Comparison of ENCODE assay signal across 9 mouse cellular contexts in genomic region chr12:56611504-56612348, GRCm38 (mm10). TPM values are rescaled to one million over a fixed set of nuclear protein-coding genes. Genes with fewer than 3 reads are reported as not detected.
DNase-seq lines count a peak whose midpoint lies in the region; ATAC-seq lines count a peak whose summit lies in the region.
"Had no signal": no experiment of that assay in that cellular context is flagged by ENCODE, and none has a peak within 500 bp of the region (broad histone marks: within the 10 kb centered on the region; RNA-seq: fewer than 3 reads in every experiment).

No protein-coding gene starts in this region.

- H3K27me3 ChIP-seq in kidney, embryonic 15.5 days = peaks cover 99% of the 10 kb centered on the region
- peaks cover 85% of the 10 kb centered on the region for H3K27me3 ChIP-seq in forebrain, embryonic 16.5 days (replicated peaks; ENCODE audit: control insufficient read depth, insufficient read depth, low read length)
- H3K27me3 ChIP-seq in limb, embryonic 12.5 days = peaks cover 99% of the 10 kb centered on the region
- H3K27me3 ChIP-seq in neural tube, embryonic 15.5 days (replicated peaks) = peaks cover 98% of the 10 kb centered on the region

- H3K27ac ChIP-seq in kidney, embryonic 15.5 days = no peak overlapping the region
- H3K27ac ChIP-seq in forebrain, embryonic 16.5 days (ENCODE audit: low read length) = no peak overlapping the region
- no peak overlapping the region for H3K27ac ChIP-seq in limb, embryonic 12.5 days
- H3K27ac ChIP-seq in neural tube, embryonic 15.5 days (replicated peaks) = no peak overlapping the region

- no peak overlapping the region for H3K9ac ChIP-seq in kidney, embryonic 15.5 days
- peak overlapping the region; percentile 17; the same call in 1 of the 2 replicates for H3K9ac ChIP-seq in forebrain, embryonic 16.5 days (replicated peaks; ENCODE audit: low read depth, low read length)
- no peak overlapping the region for H3K9ac ChIP-seq in limb, embryonic 12.5 days (replicated peaks)
- no peak overlapping the region for H3K9ac ChIP-seq in neural tube, embryonic 15.5 days (replicated peaks)

- no peak for DNase-seq in kidney, adult 9 months
- peak; percentile 37 for DNase-seq in adrenal gland, postnatal 10 days
- no peak for DNase-seq in thymus, postnatal 10 days (ENCODE audit: low spot score in 2 of 2)
- no peak for DNase-seq in kidney, adult 8-10 months

- H3K4me3 ChIP-seq in kidney, embryonic 15.5 days (replicated peaks) = peak overlapping the region; percentile 34
- peak overlapping the region; percentile 36 for H3K4me3 ChIP-seq in forebrain, embryonic 16.5 days (replicated peaks; ENCODE audit: low read length)
- peak overlapping the region; percentile 39 for H3K4me3 ChIP-seq in limb, embryonic 12.5 days (replicated peaks)
- H3K4me3 ChIP-seq in neural tube, embryonic 15.5 days (replicated peaks) = peak overlapping the region; percentile 36

- H3K36me3 ChIP-seq in kidney, embryonic 15.5 days = no peaks in the 10 kb centered on the region
- H3K36me3 ChIP-seq in forebrain, embryonic 16.5 days (ENCODE audit: control insufficient read depth, insufficient read depth) = no peaks in the 10 kb centered on the region
- no peaks in the 10 kb centered on the region for H3K36me3 ChIP-seq in limb, embryonic 12.5 days
- H3K36me3 ChIP-seq in neural tube, embryonic 15.5 days = no peaks in the 10 kb centered on the region
- H3K36me3 ChIP-seq: G1E had no signal

- H3K4me1 ChIP-seq in kidney, embryonic 15.5 days = peaks cover 20% of the 10 kb centered on the region
- peaks cover 11% of the 10 kb centered on the region for H3K4me1 ChIP-seq in forebrain, embryonic 16.5 days (replicated peaks; ENCODE audit: control insufficient read depth, insufficient read depth, low read length)
- H3K4me1 ChIP-seq in limb, embryonic 12.5 days (replicated peaks) = peaks cover 21% of the 10 kb centered on the region
- peaks cover 20% of the 10 kb centered on the region for H3K4me1 ChIP-seq in neural tube, embryonic 15.5 days

- under 1% methylated on average over 57 of the region's 57 CpGs for WGBS in kidney, embryonic 15.5 days
- WGBS in forebrain, embryonic 16.5 days = 1% methylated on average over 57 of the region's 57 CpGs
- WGBS in limb, embryonic 12.5 days = under 1% methylated on average over 56 of the region's 57 CpGs
- WGBS in neural tube, embryonic 15.5 days = under 1% methylated on average over 57 of the region's 57 CpGs

- peak; percentile 53 for ATAC-seq in kidney, embryonic 15.5 days (replicated peaks; ENCODE audit: low FRiP score)
- peak; percentile 76 for ATAC-seq in forebrain, embryonic 16.5 days
- peak; percentile 33; the same call in 1 of the 2 replicates for ATAC-seq in limb, embryonic 12.5 days (ENCODE audit: insufficient number of reproducible peaks, insufficient read depth, low FRiP score, low TSS enrichment, low read depth)
- 0 out of 2 replicates have a peak, but pooled peaks have one; percentile 33 for ATAC-seq in neural tube, embryonic 15.5 days (ENCODE audit: low FRiP score)

- H3K9me3 ChIP-seq in kidney, embryonic 15.5 days (replicated peaks) = no peaks in the 10 kb centered on the region
- no peaks in the 10 kb centered on the region for H3K9me3 ChIP-seq in forebrain, embryonic 16.5 days (ENCODE audit: control insufficient read depth, low read length)
- H3K9me3 ChIP-seq in limb, embryonic 12.5 days = no peaks in the 10 kb centered on the region
- H3K9me3 ChIP-seq in neural tube, embryonic 15.5 days (replicated peaks) = no peaks in the 10 kb centered on the region
- H3K9me3 ChIP-seq: G1E had no signal

- peak overlapping the region; percentile 62 for H3K4me2 ChIP-seq in kidney, embryonic 15.5 days
- H3K4me2 ChIP-seq in forebrain, embryonic 16.5 days (ENCODE audit: low read length) = peak overlapping the region; percentile 56
- H3K4me2 ChIP-seq in limb, embryonic 12.5 days = peak overlapping the region; percentile 63
- H3K4me2 ChIP-seq in neural tube, embryonic 15.5 days = peak overlapping the region; percentile 64

RNA-seq across cellular contexts. Expression of gene Nkx2-9, which starts 1.4 kb away (rescaled TPM):
- not detected in 2 replicates for polyA plus RNA-seq in kidney, embryonic 15.5 days (2015; fragmentation: Nextera tagmentation; extraction: Ambion mirVana)
- not detected for total RNA-seq in adrenal gland, postnatal 10 days (2021)
- polyA plus RNA-seq in forebrain, embryonic 16.5 days (2015; fragmentation: Nextera tagmentation; extraction: Ambion mirVana) = not detected in 2 replicates
- polyA plus RNA-seq in limb, embryonic 12.5 days (2016; fragmentation: Nextera tagmentation; extraction: Ambion mirVana) = not detected in 2 replicates
- polyA plus RNA-seq in neural tube, embryonic 15.5 days (2015; fragmentation: Nextera tagmentation; extraction: Ambion mirVana) = 0.12 and 0.14 TPM in 2 replicates
- total RNA-seq: G1E had no signal
- polyA plus RNA-seq: G1E had no signal
